Mouse (Mus musculus): Measurements from ENCODE around the gene Eepd1. TPM values are rescaled to one million over a fixed set of nuclear protein-coding genes. Genes with fewer than 3 reads are reported as not detected.
A peak's percentile ranks its signal among the peaks of the same experiment; 100 is the strongest.

The Eepd1 gene
- polyA plus RNA-seq, 1 experiment, result 2.7 TPM

GRCm38 (mm10) chr9:25583621-25584020 lies 102.3 kb downstream of the Eepd1 start:
- WGBS, result 91% methylated on average over 2 of the region's 2 CpGs
- Histone ChIP-seq H3K4me3 (ENCODE audit: extremely low read depth, insufficient read depth, insufficient read length) (no peak overlapping the region), H3K27me3 (ENCODE audit: control insufficient read depth, insufficient read depth, low read length) (no peaks in the 10 kb centered on the region), H3K36me3 (ENCODE audit: control insufficient read depth, insufficient read depth, low read length) (no peaks in the 10 kb centered on the region), H3K27ac (ENCODE audit: insufficient read depth, low read length) (no peak overlapping the region), H3K4me1 (ENCODE audit: control insufficient read depth, insufficient read depth, insufficient read length) (no peaks in the 10 kb centered on the region)
- no peak for DNase-seq (ENCODE audit: low read depth in 1 of 2, low spot score in 2 of 2)
- TF ChIP-seq POLR2A (IDR thresholded peaks at IDR 0.05; ENCODE audit: low read depth, low read length), result no peak
- TF ChIP-seq CTCF (IDR thresholded peaks at IDR 0.05; ENCODE audit: extremely low read depth, insufficient read depth, insufficient read length, insufficient replicate concordance), result no peak

DNA sequence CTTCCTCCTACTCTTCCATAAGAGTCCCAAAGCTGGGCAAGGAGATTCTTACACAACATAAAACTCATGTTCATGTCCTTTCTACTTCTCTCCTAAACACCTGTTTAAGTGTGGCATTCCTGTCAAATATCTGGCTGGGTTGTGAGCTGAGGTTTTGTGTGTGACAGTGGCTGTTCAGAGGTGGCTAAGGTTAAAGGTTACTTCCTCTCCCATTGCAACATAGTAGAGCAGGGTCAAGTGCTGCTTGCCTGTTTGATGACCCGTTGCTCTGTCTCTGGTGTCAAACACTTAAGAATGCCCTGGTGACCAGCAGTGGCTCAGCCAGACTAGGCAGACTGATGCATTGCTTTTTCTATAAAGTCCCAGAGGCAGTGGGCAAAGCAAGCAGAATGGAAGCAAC lies 104.3 kb downstream of the Eepd1 start:
- no peaks in the 10 kb centered on the region for H3K4me1 ChIP-seq (ENCODE audit: control insufficient read depth, insufficient read depth, insufficient read length)
- H3K27ac ChIP-seq (ENCODE audit: insufficient read depth, low read length), result no peak overlapping the region
- no peak overlapping the region for H3K4me3 ChIP-seq (ENCODE audit: extremely low read depth, insufficient read depth, insufficient read length)
- no peak for DNase-seq (ENCODE audit: low read depth in 1 of 2, low spot score in 2 of 2)
- WGBS, result 63% methylated on average over 1 of the region's 1 CpGs
- H3K27me3 ChIP-seq (ENCODE audit: control insufficient read depth, insufficient read depth, low read length), result no peaks in the 10 kb centered on the region; the same call in 1 of the 2 replicates
- H3K36me3 ChIP-seq (ENCODE audit: control insufficient read depth, insufficient read depth, low read length), result no peaks in the 10 kb centered on the region
- TF ChIP-seq POLR2A (IDR thresholded peaks at IDR 0.05; ENCODE audit: low read depth, low read length), result no peak
- TF ChIP-seq CTCF (IDR thresholded peaks at IDR 0.05; ENCODE audit: extremely low read depth, insufficient read depth, insufficient read length, insufficient replicate concordance), result no peak

GRCm38 (mm10) chr9:25588581-25588980 lies 107.2 kb downstream of the Eepd1 start:
- Histone ChIP-seq H3K27ac (ENCODE audit: insufficient read depth, low read length) (no peak overlapping the region), H3K27me3 (ENCODE audit: control insufficient read depth, insufficient read depth, low read length) (no peaks in the 10 kb centered on the region; the same call in 1 of the 2 replicates), H3K4me3 (ENCODE audit: extremely low read depth, insufficient read depth, insufficient read length) (no peak overlapping the region), H3K36me3 (ENCODE audit: control insufficient read depth, insufficient read depth, low read length) (no peaks in the 10 kb centered on the region), H3K4me1 (ENCODE audit: control insufficient read depth, insufficient read depth, insufficient read length) (no peaks in the 10 kb centered on the region)
- TF ChIP-seq POLR2A (IDR thresholded peaks at IDR 0.05; ENCODE audit: low read depth, low read length) (no peak), CTCF (IDR thresholded peaks at IDR 0.05; ENCODE audit: extremely low read depth, insufficient read depth, insufficient read length, insufficient replicate concordance) (no peak)
- DNase-seq (ENCODE audit: low read depth in 1 of 2, low spot score in 2 of 2), result no peak
- 66% methylated on average over 2 of the region's 2 CpGs for WGBS

DNA sequence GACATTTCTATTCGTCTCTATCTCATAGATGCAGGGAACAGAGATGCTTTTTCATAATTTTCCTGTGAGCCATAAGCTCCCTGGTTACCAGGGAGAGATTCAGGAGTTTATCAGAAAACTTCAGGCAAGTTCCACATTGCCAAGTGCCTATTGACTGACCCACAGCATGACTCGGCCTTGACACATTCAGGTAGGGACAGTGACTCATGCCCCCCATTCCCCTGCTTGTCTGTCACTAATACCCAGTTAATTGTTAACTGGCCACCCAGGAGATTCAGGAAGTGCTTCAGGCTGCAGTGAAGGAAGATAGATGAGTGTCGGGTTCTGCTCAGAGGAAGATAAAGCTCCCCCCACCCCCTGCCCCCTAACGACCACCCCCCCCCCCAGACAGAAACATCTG lies 109.4 kb downstream of the Eepd1 start:
- Histone ChIP-seq H3K27ac (ENCODE audit: insufficient read depth, low read length) (no peak overlapping the region), H3K36me3 (ENCODE audit: control insufficient read depth, insufficient read depth, low read length) (no peaks in the 10 kb centered on the region), H3K27me3 (ENCODE audit: control insufficient read depth, insufficient read depth, low read length) (no peaks in the 10 kb centered on the region; the same call in 1 of the 2 replicates), H3K4me3 (ENCODE audit: extremely low read depth, insufficient read depth, insufficient read length) (no peak overlapping the region), H3K4me1 (ENCODE audit: control insufficient read depth, insufficient read depth, insufficient read length) (no peaks in the 10 kb centered on the region)
- 65% methylated on average over 4 of the region's 4 CpGs for whole genome bisulfite sequencing
- no peak for DNase-seq (ENCODE audit: low read depth in 1 of 2, low spot score in 2 of 2)
- TF ChIP-seq CTCF (IDR thresholded peaks at IDR 0.05; ENCODE audit: extremely low read depth, insufficient read depth, insufficient read length, insufficient replicate concordance), result no peak

GRCm38 (mm10) chr9:25591390-25592354 lies 110.3 kb downstream of the Eepd1 start:
- no peaks in the 10 kb centered on the region for H3K4me1 ChIP-seq (ENCODE audit: control insufficient read depth, insufficient read depth, insufficient read length)
- 0 out of 2 replicates have a peak overlapping the region, but pooled peaks have one; percentile 18 for H3K4me3 ChIP-seq (ENCODE audit: extremely low read depth, insufficient read depth, insufficient read length)
- peak; percentile 65; the same call in 1 of the 2 replicates for TF ChIP-seq CTCF (IDR thresholded peaks at IDR 0.05; ENCODE audit: extremely low read depth, insufficient read depth, insufficient read length, insufficient replicate concordance)
- no peak for TF ChIP-seq POLR2A (IDR thresholded peaks at IDR 0.05; ENCODE audit: low read depth, low read length)
- H3K36me3 ChIP-seq (ENCODE audit: control insufficient read depth, insufficient read depth, low read length), result no peaks in the 10 kb centered on the region
- 52% methylated on average over 15 of the region's 15 CpGs for WGBS
- H3K27me3 ChIP-seq (ENCODE audit: control insufficient read depth, insufficient read depth, low read length), result no peaks in the 10 kb centered on the region; the same call in 1 of the 2 replicates
- no peak overlapping the region for H3K27ac ChIP-seq (ENCODE audit: insufficient read depth, low read length)
- DNase-seq (ENCODE audit: low read depth in 1 of 2, low spot score in 2 of 2), result peak in 1 of 2 experiments; percentile 38

- TF ChIP-seq POLR2A (IDR thresholded peaks at IDR 0.05; ENCODE audit: low read depth, low read length) (no peak), CTCF (IDR thresholded peaks at IDR 0.05; ENCODE audit: extremely low read depth, insufficient read depth, insufficient read length, insufficient replicate concordance) (no peak)
- H3K36me3 ChIP-seq (ENCODE audit: control insufficient read depth, insufficient read depth, low read length), result no peaks in the 10 kb centered on the region
- H3K27ac ChIP-seq (ENCODE audit: insufficient read depth, low read length), result no peak overlapping the region
- WGBS, result 65% methylated on average over 4 of the region's 4 CpGs
- no peak for DNase-seq (ENCODE audit: low read depth in 1 of 2, low spot score in 2 of 2)
- H3K4me3 ChIP-seq (ENCODE audit: extremely low read depth, insufficient read depth, insufficient read length), result no peak overlapping the region
- no peaks in the 10 kb centered on the region; the same call in 1 of the 2 replicates for H3K27me3 ChIP-seq (ENCODE audit: control insufficient read depth, insufficient read depth, low read length)
- no peaks in the 10 kb centered on the region for H3K4me1 ChIP-seq (ENCODE audit: control insufficient read depth, insufficient read depth, insufficient read length)
Observed at GRCm38 (mm10) chr9:25592355-25592955, 111.1 kb downstream of the Eepd1 start.

All from spleen, adult 2 months (tissue).